Mouse (Mus musculus) forebrain, embryonic 12.5 days (tissue): ENCODE results near the gene Atxn7l3. TPM values are rescaled to one million over a fixed set of nuclear protein-coding genes. Genes with fewer than 3 reads are reported as not detected.

Source experiments
- ATAC-seq: fragments of 200-750 bp; cut with Nextera tagmentation; 2 replicates; pipeline ENCODE4 v1.8.0; 2017; ENCODE audit warnings: moderate TSS enrichment; ENCODE audit not compliant: low FRiP score
- H3K27ac ChIP-seq: fragments of 300-500 bp; sonication (generic); 2 replicates; pipeline ENCODE4 v1.5.1; 2016; ENCODE audit warnings: mild to moderate bottlenecking
- H3K27me3 ChIP-seq: fragments of 300-500 bp; sonication (generic); 2 replicates; pipeline ENCODE4 v1.6.1; 2016; ENCODE audit warnings: mild to moderate bottlenecking
- H3K36me3 ChIP-seq: fragments of 300-500 bp; sonication (generic); replicated peaks from 2 replicates; pipeline ENCODE4 v1.6.1; 2016; ENCODE audit warnings: mild to moderate bottlenecking
- H3K4me1 ChIP-seq: fragments of 300-500 bp; sonication (generic); 2 replicates; pipeline ENCODE4 v1.6.1; 2016
- H3K4me2 ChIP-seq: fragments of 300-500 bp; sonication (generic); 2 replicates; pipeline ENCODE4 v1.6.1; 2016; ENCODE audit warnings: mild to moderate bottlenecking, moderate library complexity
- H3K4me3 ChIP-seq: fragments of 300-500 bp; sonication (generic); replicated peaks from 2 replicates; pipeline ENCODE4 v1.5.1; 2016; ENCODE audit warnings: mild to moderate bottlenecking
- H3K9ac ChIP-seq: fragments of 300-500 bp; sonication (generic); 2 replicates; pipeline ENCODE4 v1.6.1; 2016; ENCODE audit warnings: mild to moderate bottlenecking
- H3K9me3 ChIP-seq: fragments of 300-500 bp; sonication (generic); 2 replicates; pipeline ENCODE4 v1.6.1; 2016
- WGBS: fragments of 180-500 bp; shearing (Covaris S2); methylation state at CpG from one replicate; pipeline ENCODE4 v1.1.7; 2016; 5-methylcytosine and 5-hydroxymethylcytosine counted together
- polyA plus RNA-seq: library from polyadenylated mRNA; unstranded; fragments of >200 nt; fragmentation: Nextera tagmentation; extraction: Ambion mirVana; gene quantifications from 2 replicates; pipeline ENCODE4 v1.2.1, GENCODE M21; 2016

Atxn7l3 gene
- polyA plus RNA-seq, 1 experiment from 2014 or later = 22.4 TPM

- peak overlapping the region; percentile 69; the same call in 1 of the 2 replicates for H3K27ac ChIP-seq
- H3K4me3 ChIP-seq = peak overlapping the region; percentile 40
- ATAC-seq = peak; percentile 66
- peak overlapping the region; percentile 57 for H3K9ac ChIP-seq
- no peaks in the 10 kb centered on the region for H3K36me3 ChIP-seq
- H3K4me1 ChIP-seq = peaks cover 30% of the 10 kb centered on the region
- WGBS = 1% methylated on average over 32 of the region's 32 CpGs
- H3K9me3 ChIP-seq = no peaks in the 10 kb centered on the region
- H3K27me3 ChIP-seq = no peaks in the 10 kb centered on the region
- peak overlapping the region; percentile 77 for H3K4me2 ChIP-seq
These were observed 51.4 kb downstream of the Atxn7l3 start for GRCm38 (mm10) chr11:102244926-102245449.

GRCm38 (mm10) chr11:102241874-102242273 lies 54.6 kb downstream of the Atxn7l3 start:
- Histone ChIP-seq H3K9me3 (no peaks in the 10 kb centered on the region), H3K4me3 (no peak overlapping the region), H3K36me3 (no peaks in the 10 kb centered on the region), H3K27me3 (no peaks in the 10 kb centered on the region), H3K9ac (no peak overlapping the region), H3K27ac (no peak overlapping the region), H3K4me1 (peaks cover 19% of the 10 kb centered on the region), H3K4me2 (no peak overlapping the region)
- ATAC-seq = no peak
- 51% methylated on average over 5 of the region's 5 CpGs for WGBS

GRCm38 (mm10) chr11:102241246-102241645 lies 55.2 kb downstream of the Atxn7l3 start:
- no peak overlapping the region for H3K9ac ChIP-seq
- no peak for ATAC-seq
- H3K27me3 ChIP-seq = no peaks in the 10 kb centered on the region
- H3K4me3 ChIP-seq = no peak overlapping the region
- no peak overlapping the region for H3K27ac ChIP-seq
- H3K4me1 ChIP-seq = peaks cover 22% of the 10 kb centered on the region
- H3K9me3 ChIP-seq = no peaks in the 10 kb centered on the region
- H3K36me3 ChIP-seq = no peaks in the 10 kb centered on the region
- WGBS = 87% methylated on average over 5 of the region's 5 CpGs
- H3K4me2 ChIP-seq = no peak overlapping the region

GRCm38 (mm10) chr11:102240636-102241035 lies 55.8 kb downstream of the Atxn7l3 start:
- no peaks in the 10 kb centered on the region for H3K9me3 ChIP-seq

More at GRCm38 (mm10) chr11:102240636-102241035, 55.8 kb downstream of the Atxn7l3 start:
- H3K4me3 ChIP-seq = no peak overlapping the region
- H3K4me1 ChIP-seq = peaks cover 19% of the 10 kb centered on the region
- no peak overlapping the region for H3K27ac ChIP-seq
- no peak for ATAC-seq
- no peak overlapping the region for H3K4me2 ChIP-seq
- H3K27me3 ChIP-seq = 0 out of 2 replicates have a peak, but pooled peaks cover 3% of the 10 kb centered on the region
- H3K36me3 ChIP-seq = no peaks in the 10 kb centered on the region
- WGBS = 86% methylated on average over 6 of the region's 6 CpGs
- no peak overlapping the region for H3K9ac ChIP-seq

Other genes starting within 250 kb of the Atxn7l3 start
- 24.9 and 27.9 TPM in 2 replicates for gene Mpp2, start 208.1 kb downstream of the Atxn7l3 start, polyA plus RNA-seq
- gene Ppy, start 195.3 kb downstream of the Atxn7l3 start, polyA plus RNA-seq = not detected in 2 replicates
- gene Pyy, start 188.8 kb downstream of the Atxn7l3 start, polyA plus RNA-seq = not detected in 2 replicates
- gene Nags, start 151.1 kb downstream of the Atxn7l3 start, polyA plus RNA-seq = not detected in 2 replicates
- 35.7 and 36.3 TPM in 2 replicates for gene Tmem101, start 140.2 kb downstream of the Atxn7l3 start, polyA plus RNA-seq
- 136 and 139 TPM in 2 replicates for gene Lsm12, start 111.3 kb downstream of the Atxn7l3 start, polyA plus RNA-seq
- gene G6pc3, start 107.0 kb downstream of the Atxn7l3 start, polyA plus RNA-seq = 26.6 and 28.3 TPM in 2 replicates
- gene Hdac5, start 66.5 kb downstream of the Atxn7l3 start, polyA plus RNA-seq = 68.8 and 70.6 TPM in 2 replicates
- 18.5 and 19.4 TPM in 2 replicates for gene BC030867, start 47.7 kb downstream of the Atxn7l3 start, polyA plus RNA-seq
- not detected in 2 replicates for gene Asb16, start 27.9 kb downstream of the Atxn7l3 start, polyA plus RNA-seq
- gene Tmub2, start 11.7 kb downstream of the Atxn7l3 start, polyA plus RNA-seq = 53.9 and 55.9 TPM in 2 replicates
- 111 and 121 TPM in 2 replicates for gene Ubtf, start 23.1 kb upstream of the Atxn7l3 start, polyA plus RNA-seq
- gene Slc4a1, start 69.6 kb upstream of the Atxn7l3 start, polyA plus RNA-seq = 21.2 and 25.7 TPM in 2 replicates
- gene Rundc3a, start 96.8 kb upstream of the Atxn7l3 start, polyA plus RNA-seq = 103 and 113 TPM in 2 replicates
- 173 TPM in 2 replicates for gene Slc25a39, start 111.3 kb upstream of the Atxn7l3 start, polyA plus RNA-seq
- gene Grn, start 133.7 kb upstream of the Atxn7l3 start, polyA plus RNA-seq = 55.5 and 57.6 TPM in 2 replicates
- gene Fam171a2, start 151.1 kb upstream of the Atxn7l3 start, polyA plus RNA-seq = 13.3 and 15.2 TPM in 2 replicates
- gene Itga2b, start 173.5 kb upstream of the Atxn7l3 start, polyA plus RNA-seq = 3.5 and 4.5 TPM in 2 replicates